Mouse (Mus musculus): ENCODE data around the gene Lars2. TPM values are rescaled to one million over a fixed set of nuclear protein-coding genes. Genes with fewer than 3 reads are reported as not detected.

Gene Lars2
- total and polyA plus RNA-seq, 3 experiments, result 634 to 10,095 (median 684) TPM

DNA sequence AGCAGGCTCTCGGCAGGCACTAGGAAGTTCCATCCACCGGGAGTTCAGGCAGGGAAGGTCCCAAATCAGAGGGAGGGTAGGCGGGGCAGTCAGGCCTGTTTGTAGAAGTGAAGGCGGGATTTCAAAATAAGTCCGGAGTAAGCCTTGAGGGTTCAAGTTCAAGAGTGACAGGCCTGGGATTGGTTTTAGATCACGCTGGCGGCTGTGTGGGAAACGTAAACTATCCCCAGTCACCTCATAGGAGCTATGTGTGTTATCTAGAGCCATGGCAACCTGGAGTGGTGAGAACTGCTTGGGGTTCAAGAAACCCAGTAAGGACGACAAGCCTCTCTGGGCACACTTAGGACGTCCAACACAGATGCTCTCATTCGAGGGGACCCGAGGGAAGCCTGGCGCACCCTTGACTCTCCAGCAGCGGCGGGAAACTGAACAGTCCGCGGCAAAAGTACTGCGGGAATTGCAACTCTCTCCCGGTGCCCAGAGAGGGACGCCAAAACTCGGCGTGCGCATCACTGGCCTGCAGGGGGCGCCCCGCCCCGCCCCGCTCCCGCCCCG lies 111.4 kb downstream of the Lars2 start:
- H3K4me3 ChIP-seq (ENCODE audit: control insufficient read depth in 1 of 2, insufficient read depth in 1 of 2, low read depth in 2 of 2, low read length in 2 of 2), result peak overlapping the region; percentile 67 to 69
- peak; percentile 73 for DNase-seq (ENCODE audit: low read depth, low spot score)
- peaks cover 0 to 34% of the 10 kb centered on the region in 2 experiments; a peak in 2 of 4 replicates for H3K36me3 ChIP-seq (ENCODE audit: control insufficient read depth in 1 of 2, insufficient read depth in 2 of 2, low read length in 2 of 2)
- TF ChIP-seq TBP (IDR thresholded peaks at IDR 0.05; ENCODE audit: low read depth, low read length) (no peak), CTCF (IDR thresholded peaks at IDR 0.05 in 2 of 3, conservative IDR thresholded peaks at IDR 0.05 in 1 of 3; ENCODE audit: control insufficient read depth in 1 of 3, insufficient read depth in 1 of 3, low read depth in 2 of 3, low read length in 3 of 3, poor library complexity in 1 of 3, severe bottlenecking in 1 of 3) (peak; percentile 38 to 89 (median 53); a peak in 5 of 6 replicates), TAL1 (IDR thresholded peaks at IDR 0.05; ENCODE audit: low read length) (no peak)
- H3K27ac ChIP-seq (ENCODE audit: control insufficient read depth, low read depth, low read length), result no peak overlapping the region
- H3K27me3 ChIP-seq (ENCODE audit: control insufficient read depth in 1 of 2, insufficient read depth in 2 of 2, low read length in 2 of 2), result no peaks in the 10 kb centered on the region
- H3K9me3 ChIP-seq (replicated peaks; ENCODE audit: insufficient read depth, low read length), result no peaks in the 10 kb centered on the region
- peak overlapping the region; percentile 59 for H3K9ac ChIP-seq (ENCODE audit: control insufficient read depth, low read depth, low read length, poor library complexity, severe bottlenecking)
- peaks cover 11 to 34% of the 10 kb centered on the region in 2 experiments for H3K4me1 ChIP-seq (ENCODE audit: control insufficient read depth in 1 of 2, insufficient read depth in 2 of 2, low read length in 2 of 2)
- H3K79me2 ChIP-seq (ENCODE audit: control insufficient read depth, insufficient read depth, low read length, poor library complexity), result peaks cover 43% of the 10 kb centered on the region

DNA sequence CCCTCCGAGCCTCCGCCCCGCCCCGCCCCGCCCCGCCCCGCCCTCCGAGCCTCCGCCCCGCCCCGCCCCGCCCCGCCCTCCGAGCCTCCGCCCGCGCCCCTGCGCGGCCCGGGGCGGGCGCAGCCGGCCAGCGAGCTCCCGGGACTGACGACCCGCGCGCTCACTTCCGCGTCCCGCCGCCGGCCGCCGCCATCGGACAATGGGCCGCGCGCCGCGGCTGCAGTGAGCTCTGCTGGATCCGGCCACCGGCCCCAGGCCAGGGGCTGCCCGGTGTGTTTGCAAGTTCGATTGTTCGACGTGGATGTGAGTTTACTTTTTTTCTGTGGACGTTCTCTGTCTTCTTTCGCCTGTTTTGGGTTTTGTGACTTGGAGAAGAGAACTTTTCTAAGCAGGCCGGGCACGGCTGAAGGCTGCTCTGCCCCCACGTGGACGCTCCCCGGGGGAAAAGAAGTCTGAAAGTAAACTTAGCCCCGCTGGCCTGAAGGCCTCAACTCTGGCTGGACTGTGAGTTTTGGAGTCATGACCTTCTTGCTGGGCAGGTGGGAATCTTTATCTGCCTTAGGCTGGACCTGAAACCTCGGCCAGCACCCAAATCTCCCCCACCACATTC lies 112.0 kb downstream of the Lars2 start, which contains the start of gene Limd1:
TSS of gene Limd1 (plus strand) at position 121 of the 610 bp plus-strand sequence.
- H3K36me3 ChIP-seq (ENCODE audit: control insufficient read depth in 1 of 2, insufficient read depth in 2 of 2, low read length in 2 of 2), result peaks cover 0 to 37% of the 10 kb centered on the region in 2 experiments; a peak in 2 of 4 replicates
- peak within 1 kb of the TSS; percentile 74 to 92 for H3K4me3 ChIP-seq (ENCODE audit: control insufficient read depth in 1 of 2, insufficient read depth in 1 of 2, low read depth in 2 of 2, low read length in 2 of 2)
- no peaks in the 10 kb centered on the region for H3K27me3 ChIP-seq (ENCODE audit: control insufficient read depth in 1 of 2, insufficient read depth in 2 of 2, low read length in 2 of 2)
- H3K9ac ChIP-seq (ENCODE audit: control insufficient read depth, low read depth, low read length, poor library complexity, severe bottlenecking), result peak within 1 kb of the TSS; percentile 99
- peak within 1 kb of the TSS; percentile 66 for H3K27ac ChIP-seq (ENCODE audit: control insufficient read depth, low read depth, low read length)
- peak; percentile 69 for DNase-seq (ENCODE audit: low read depth, low spot score)
- H3K79me2 ChIP-seq (ENCODE audit: control insufficient read depth, insufficient read depth, low read length, poor library complexity), result peaks cover 49% of the 10 kb centered on the region
- H3K9me3 ChIP-seq (replicated peaks; ENCODE audit: insufficient read depth, low read length), result no peaks in the 10 kb centered on the region
- peaks cover 11 to 38% of the 10 kb centered on the region in 2 experiments for H3K4me1 ChIP-seq (ENCODE audit: control insufficient read depth in 1 of 2, insufficient read depth in 2 of 2, low read length in 2 of 2)
- TF ChIP-seq ELF1 (IDR thresholded peaks at IDR 0.05; ENCODE audit: low read depth, low read length) (peak; percentile 69), GATA1 (IDR thresholded peaks at IDR 0.05; ENCODE audit: low read depth, low read length) (no peak), SIN3A (IDR thresholded peaks at IDR 0.05; ENCODE audit: low read length) (peak; percentile 66; the same call in 1 of the 2 replicates), TBP (IDR thresholded peaks at IDR 0.05; ENCODE audit: low read depth, low read length) (peak; percentile 36; the same call in 1 of the 2 replicates), TAL1 (IDR thresholded peaks at IDR 0.05; ENCODE audit: low read length) (no peak), RAD21 (IDR thresholded peaks at IDR 0.05; ENCODE audit: low read depth, low read length) (no peak), MAZ (IDR thresholded peaks at IDR 0.05; ENCODE audit: low read depth, low read length) (no peak), POLR2A (IDR thresholded peaks at IDR 0.05; ENCODE audit: control insufficient read depth in 1 of 2, insufficient read depth in 1 of 2, low read depth in 1 of 2, low read length in 2 of 2, poor library complexity in 1 of 2) (peak; percentile 77 to 87), JUND (IDR thresholded peaks at IDR 0.05; ENCODE audit: low read depth, low read length) (no peak), CHD1 (IDR thresholded peaks at IDR 0.05; ENCODE audit: low read depth, low read length) (no peak), NELFE (IDR thresholded peaks at IDR 0.05; ENCODE audit: low read depth, low read length) (peak; percentile 60), UBTF (IDR thresholded peaks at IDR 0.05; ENCODE audit: borderline replicate concordance, insufficient read depth, low read depth, low read length) (0 out of 2 replicates have a peak, but pooled peaks have one; percentile 51), E2F4 (IDR thresholded peaks at IDR 0.05; ENCODE audit: borderline replicate concordance, low read depth, low read length) (no peak), EP300 (IDR thresholded peaks at IDR 0.05; ENCODE audit: low read depth in 1 of 2, low read length in 2 of 2) (no peak), BHLHE40 (IDR thresholded peaks at IDR 0.05; ENCODE audit: borderline replicate concordance, low read depth, low read length) (no peak), CTCF (IDR thresholded peaks at IDR 0.05 in 2 of 3, conservative IDR thresholded peaks at IDR 0.05 in 1 of 3; ENCODE audit: control insufficient read depth in 1 of 3, insufficient read depth in 1 of 3, low read depth in 2 of 3, low read length in 3 of 3, poor library complexity in 1 of 3, severe bottlenecking in 1 of 3) (0 out of 6 replicates have a peak, but pooled peaks of 1 of the 3 experiments have one; percentile 8), MAX (IDR thresholded peaks at IDR 0.05; ENCODE audit: low read length) (peak; percentile 61), ZNF384 (IDR thresholded peaks at IDR 0.05; ENCODE audit: low read depth, low read length) (no peak), POLR2AphosphoS5 (IDR thresholded peaks at IDR 0.05; ENCODE audit: borderline replicate concordance, low read depth, low read length) (no peak), ZKSCAN1 (IDR thresholded peaks at IDR 0.05; ENCODE audit: low read depth, low read length) (no peak), MXI1 (IDR thresholded peaks at IDR 0.05; ENCODE audit: low read depth, low read length) (peak; percentile 77), NRF1 (IDR thresholded peaks at IDR 0.05; ENCODE audit: insufficient read depth, low read depth, low read length, poor library complexity, severe bottlenecking) (peak; percentile 54; the same call in 1 of the 2 replicates), POLR2AphosphoS2 (IDR thresholded peaks at IDR 0.05; ENCODE audit: low read length) (no peak), GABPA (IDR thresholded peaks at IDR 0.05; ENCODE audit: low read depth, low read length) (no peak), USF1 (IDR thresholded peaks at IDR 0.05; ENCODE audit: low read depth, low read length) (0 out of 2 replicates have a peak, but pooled peaks have one; percentile 5), ZMIZ1 (IDR thresholded peaks at IDR 0.05; ENCODE audit: low read depth, low read length) (no peak), TCF12 (IDR thresholded peaks at IDR 0.05; ENCODE audit: low read depth, low read length) (0 out of 2 replicates have a peak, but pooled peaks have one; percentile 10), HCFC1 (IDR thresholded peaks at IDR 0.05; ENCODE audit: low read depth, low read length) (peak; percentile 49; the same call in 1 of the 2 replicates), KAT2A (conservative IDR thresholded peaks at IDR 0.05; ENCODE audit: low read depth, low read length) (no peak)
